Mouse (Mus musculus): ENCODE measurements around the gene Syne1. TPM values are rescaled to one million over a fixed set of nuclear protein-coding genes. Genes with fewer than 3 reads are reported as not detected.

Syne1 gene
- total and polyA plus RNA-seq, 3 experiments: 5.3 to 6.8 TPM; not detected in 1

GRCm38 (mm10) chr10:5250702-5251101 lies 300.6 kb downstream of the Syne1 start:
- H3K36me3 ChIP-seq (ENCODE audit: control insufficient read depth in 1 of 2, insufficient read depth in 2 of 2, low read length in 2 of 2): no peaks in the 10 kb centered on the region
- H3K4me3 ChIP-seq (ENCODE audit: control insufficient read depth in 1 of 2, insufficient read depth in 1 of 2, low read depth in 2 of 2, low read length in 2 of 2): no peak overlapping the region
- no peak overlapping the region for H3K9ac ChIP-seq (ENCODE audit: control insufficient read depth, low read depth, low read length, poor library complexity, severe bottlenecking)
- H3K9me3 ChIP-seq (replicated peaks; ENCODE audit: insufficient read depth, low read length): no peaks in the 10 kb centered on the region
- H3K27ac ChIP-seq (ENCODE audit: control insufficient read depth, low read depth, low read length): no peak overlapping the region
- no peaks in the 10 kb centered on the region for H3K4me1 ChIP-seq (ENCODE audit: control insufficient read depth in 1 of 2, insufficient read depth in 2 of 2, low read length in 2 of 2)
- no peak for TF ChIP-seq POLR2A (IDR thresholded peaks at IDR 0.05; ENCODE audit: control insufficient read depth in 1 of 2, insufficient read depth in 1 of 2, low read depth in 1 of 2, low read length in 2 of 2, poor library complexity in 1 of 2)
- no peak for TF ChIP-seq TCF12 (IDR thresholded peaks at IDR 0.05; ENCODE audit: low read depth, low read length)
- H3K27me3 ChIP-seq (ENCODE audit: control insufficient read depth in 1 of 2, insufficient read depth in 2 of 2, low read length in 2 of 2): no peaks in the 10 kb centered on the region
- H3K79me2 ChIP-seq (ENCODE audit: control insufficient read depth, insufficient read depth, low read length, poor library complexity): no peaks in the 10 kb centered on the region
- DNase-seq (ENCODE audit: low read depth, low spot score): no peak

GRCm38 (mm10) chr10:5239680-5240079 lies 311.6 kb downstream of the Syne1 start:
- Histone ChIP-seq H3K9ac (ENCODE audit: control insufficient read depth, low read depth, low read length, poor library complexity, severe bottlenecking) (no peak overlapping the region), H3K36me3 (ENCODE audit: control insufficient read depth in 1 of 2, insufficient read depth in 2 of 2, low read length in 2 of 2) (no peaks in the 10 kb centered on the region), H3K79me2 (ENCODE audit: control insufficient read depth, insufficient read depth, low read length, poor library complexity) (no peaks in the 10 kb centered on the region), H3K27me3 (ENCODE audit: control insufficient read depth in 1 of 2, insufficient read depth in 2 of 2, low read length in 2 of 2) (no peaks in the 10 kb centered on the region), H3K9me3 (replicated peaks; ENCODE audit: insufficient read depth, low read length) (no peaks in the 10 kb centered on the region), H3K27ac (ENCODE audit: control insufficient read depth, low read depth, low read length) (no peak overlapping the region), H3K4me1 (ENCODE audit: control insufficient read depth in 1 of 2, insufficient read depth in 2 of 2, low read length in 2 of 2) (no peaks in the 10 kb centered on the region), H3K4me3 (ENCODE audit: control insufficient read depth in 1 of 2, insufficient read depth in 1 of 2, low read depth in 2 of 2, low read length in 2 of 2) (no peak overlapping the region)
- TF ChIP-seq TCF12 (IDR thresholded peaks at IDR 0.05; ENCODE audit: low read depth, low read length) (no peak), MAZ (IDR thresholded peaks at IDR 0.05; ENCODE audit: low read depth, low read length) (no peak), POLR2AphosphoS5 (IDR thresholded peaks at IDR 0.05; ENCODE audit: borderline replicate concordance, low read depth, low read length) (no peak), CHD1 (IDR thresholded peaks at IDR 0.05; ENCODE audit: low read depth, low read length) (no peak), E2F4 (IDR thresholded peaks at IDR 0.05; ENCODE audit: borderline replicate concordance, low read depth, low read length) (no peak), RAD21 (IDR thresholded peaks at IDR 0.05; ENCODE audit: low read depth, low read length) (no peak), TBP (IDR thresholded peaks at IDR 0.05; ENCODE audit: low read depth, low read length) (no peak), KAT2A (conservative IDR thresholded peaks at IDR 0.05; ENCODE audit: low read depth, low read length) (no peak), RCOR1 (IDR thresholded peaks at IDR 0.05; ENCODE audit: low read depth, low read length) (no peak), GABPA (IDR thresholded peaks at IDR 0.05; ENCODE audit: low read depth, low read length) (no peak), ZMIZ1 (IDR thresholded peaks at IDR 0.05; ENCODE audit: low read depth, low read length) (no peak), MAX (IDR thresholded peaks at IDR 0.05; ENCODE audit: low read length) (no peak), MYB (IDR thresholded peaks at IDR 0.05; ENCODE audit: low read depth, low read length) (no peak)
- no peak for DNase-seq (ENCODE audit: low read depth, low spot score)

GRCm38 (mm10) chr10:5236926-5237325 lies 314.4 kb downstream of the Syne1 start:
- no peaks in the 10 kb centered on the region for H3K79me2 ChIP-seq (ENCODE audit: control insufficient read depth, insufficient read depth, low read length, poor library complexity)
- no peak overlapping the region for H3K27ac ChIP-seq (ENCODE audit: control insufficient read depth, low read depth, low read length)
- no peaks in the 10 kb centered on the region for H3K36me3 ChIP-seq (ENCODE audit: control insufficient read depth in 1 of 2, insufficient read depth in 2 of 2, low read length in 2 of 2)

More at GRCm38 (mm10) chr10:5236926-5237325, 314.4 kb downstream of the Syne1 start:
- Histone ChIP-seq H3K27me3 (ENCODE audit: control insufficient read depth in 1 of 2, insufficient read depth in 2 of 2, low read length in 2 of 2) (peaks cover 0 to 3% of the 10 kb centered on the region in 2 experiments; a peak in 1 of 4 replicates), H3K9me3 (replicated peaks; ENCODE audit: insufficient read depth, low read length) (no peaks in the 10 kb centered on the region), H3K4me3 (ENCODE audit: control insufficient read depth in 1 of 2, insufficient read depth in 1 of 2, low read depth in 2 of 2, low read length in 2 of 2) (no peak overlapping the region), H3K4me1 (ENCODE audit: control insufficient read depth in 1 of 2, insufficient read depth in 2 of 2, low read length in 2 of 2) (no peaks in the 10 kb centered on the region), H3K9ac (ENCODE audit: control insufficient read depth, low read depth, low read length, poor library complexity, severe bottlenecking) (no peak overlapping the region)
- no peak for DNase-seq (ENCODE audit: low read depth, low spot score)
- TF ChIP-seq UBTF (IDR thresholded peaks at IDR 0.05; ENCODE audit: borderline replicate concordance, insufficient read depth, low read depth, low read length) (no peak), KAT2A (conservative IDR thresholded peaks at IDR 0.05; ENCODE audit: low read depth, low read length) (no peak), POLR2A (IDR thresholded peaks at IDR 0.05; ENCODE audit: control insufficient read depth in 1 of 2, insufficient read depth in 1 of 2, low read depth in 1 of 2, low read length in 2 of 2, poor library complexity in 1 of 2) (no peak), EP300 (IDR thresholded peaks at IDR 0.05; ENCODE audit: low read depth in 1 of 2, low read length in 2 of 2) (no peak), BHLHE40 (IDR thresholded peaks at IDR 0.05; ENCODE audit: borderline replicate concordance, low read depth, low read length) (no peak), GATA1 (IDR thresholded peaks at IDR 0.05; ENCODE audit: low read depth, low read length) (no peak), TBP (IDR thresholded peaks at IDR 0.05; ENCODE audit: low read depth, low read length) (no peak), GABPA (IDR thresholded peaks at IDR 0.05; ENCODE audit: low read depth, low read length) (no peak), RCOR1 (IDR thresholded peaks at IDR 0.05; ENCODE audit: low read depth, low read length) (no peak), POLR2AphosphoS5 (IDR thresholded peaks at IDR 0.05; ENCODE audit: borderline replicate concordance, low read depth, low read length) (no peak), ZKSCAN1 (IDR thresholded peaks at IDR 0.05; ENCODE audit: low read depth, low read length) (no peak), CHD2 (IDR thresholded peaks at IDR 0.05; ENCODE audit: low read length) (no peak), ZMIZ1 (IDR thresholded peaks at IDR 0.05; ENCODE audit: low read depth, low read length) (no peak), TAL1 (IDR thresholded peaks at IDR 0.05; ENCODE audit: low read length) (no peak), TCF12 (IDR thresholded peaks at IDR 0.05; ENCODE audit: low read depth, low read length) (no peak)

Measured in MEL (cell line).